Mouse (Mus musculus): Measurements from ENCODE around the gene Rere. TPM values are rescaled to one million over a fixed set of nuclear protein-coding genes. Genes with fewer than 3 reads are reported as not detected.
A peak's percentile ranks its signal among the peaks of the same experiment; 100 is the strongest.
"Not testable (repeated sequence)": the region's sequence is repeated elsewhere in the genome, so short reads cannot be mapped to it uniquely, and the experiment has no call there.

Rere gene
- polyA plus RNA-seq, 1 experiment from 2014 or later, result 19.7 TPM

DNA sequence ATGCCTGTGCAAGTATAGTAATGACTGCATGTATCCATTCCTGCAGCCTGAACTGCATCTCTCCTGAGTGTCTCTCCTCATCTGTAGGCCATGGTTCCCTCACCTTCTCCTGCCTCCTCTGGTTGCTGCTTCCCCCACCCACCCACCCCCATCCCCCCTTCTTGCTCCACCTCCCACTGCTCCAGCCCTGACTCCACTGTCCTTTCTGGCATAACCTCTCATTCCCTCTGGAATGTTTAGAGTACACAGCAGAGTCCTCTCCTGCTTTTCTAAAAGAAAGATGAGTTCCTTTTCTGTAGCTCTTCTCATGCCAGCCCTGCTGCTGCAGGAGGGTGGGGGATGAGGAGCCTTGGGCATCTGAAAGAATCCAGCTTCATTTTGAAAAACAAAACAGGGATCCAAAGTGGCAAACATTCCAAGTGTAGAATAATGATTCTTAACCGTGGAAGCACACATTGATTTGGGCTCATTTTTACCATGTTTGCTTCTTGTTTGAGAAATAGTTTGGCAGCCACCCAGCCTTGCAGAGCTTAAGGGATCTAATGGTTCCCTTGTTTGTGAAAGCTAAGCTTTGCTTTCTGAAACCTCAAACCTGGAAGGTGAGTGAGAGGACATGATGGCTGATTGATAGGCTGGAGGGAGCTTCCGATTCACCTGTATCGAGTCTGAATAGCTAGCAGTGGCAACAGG lies 255.5 kb downstream of the Rere start:
- no peaks in the 10 kb centered on the region for H3K4me1 ChIP-seq
- H3K4me3 ChIP-seq, result no peak overlapping the region
- H3K9ac ChIP-seq, result no peak overlapping the region
- ATAC-seq (ENCODE audit: insufficient number of reproducible peaks, low FRiP score, low TSS enrichment, low read depth), result no peak
- H3K27me3 ChIP-seq, result no peaks in the 10 kb centered on the region
- H3K27ac ChIP-seq, result peak overlapping the region; percentile 43; the same call in 1 of the 2 replicates
- 71% methylated on average over 3 of the region's 3 CpGs for WGBS
- peaks cover 16% of the 10 kb centered on the region for H3K36me3 ChIP-seq
- H3K4me2 ChIP-seq, result no peak overlapping the region
- no peaks in the 10 kb centered on the region for H3K9me3 ChIP-seq

DNA sequence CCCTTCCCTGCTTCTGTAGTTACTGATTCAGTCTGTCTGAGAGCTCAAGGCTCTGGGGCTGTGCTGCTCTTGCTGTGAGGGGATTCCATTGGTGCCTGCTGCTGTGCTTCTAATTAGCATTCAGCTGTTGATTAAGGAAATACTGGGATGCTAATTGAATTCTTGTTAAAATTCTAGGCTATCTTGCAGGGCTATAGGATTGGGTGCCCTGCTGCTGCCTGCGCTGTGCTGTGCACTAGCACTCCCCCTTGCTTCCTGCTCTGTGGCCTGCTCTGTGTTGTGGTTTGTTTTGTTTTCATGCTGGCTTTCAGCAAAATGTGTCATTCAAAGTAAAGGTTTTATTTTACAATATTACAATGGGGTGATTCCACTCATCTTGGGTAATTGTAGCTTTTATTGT lies 258.4 kb downstream of the Rere start:
- no peak overlapping the region for H3K4me2 ChIP-seq
- 63% methylated on average over 1 of the region's 1 CpGs for WGBS
- H3K9me3 ChIP-seq, result no peaks in the 10 kb centered on the region
- peaks cover 16% of the 10 kb centered on the region for H3K36me3 ChIP-seq
- no peak overlapping the region for H3K27ac ChIP-seq
- H3K4me1 ChIP-seq, result peaks cover 4% of the 10 kb centered on the region
- H3K4me3 ChIP-seq, result no peak overlapping the region
- no peaks in the 10 kb centered on the region for H3K27me3 ChIP-seq
- H3K9ac ChIP-seq, result no peak overlapping the region
- ATAC-seq (ENCODE audit: insufficient number of reproducible peaks, low FRiP score, low TSS enrichment, low read depth), result no peak

DNA sequence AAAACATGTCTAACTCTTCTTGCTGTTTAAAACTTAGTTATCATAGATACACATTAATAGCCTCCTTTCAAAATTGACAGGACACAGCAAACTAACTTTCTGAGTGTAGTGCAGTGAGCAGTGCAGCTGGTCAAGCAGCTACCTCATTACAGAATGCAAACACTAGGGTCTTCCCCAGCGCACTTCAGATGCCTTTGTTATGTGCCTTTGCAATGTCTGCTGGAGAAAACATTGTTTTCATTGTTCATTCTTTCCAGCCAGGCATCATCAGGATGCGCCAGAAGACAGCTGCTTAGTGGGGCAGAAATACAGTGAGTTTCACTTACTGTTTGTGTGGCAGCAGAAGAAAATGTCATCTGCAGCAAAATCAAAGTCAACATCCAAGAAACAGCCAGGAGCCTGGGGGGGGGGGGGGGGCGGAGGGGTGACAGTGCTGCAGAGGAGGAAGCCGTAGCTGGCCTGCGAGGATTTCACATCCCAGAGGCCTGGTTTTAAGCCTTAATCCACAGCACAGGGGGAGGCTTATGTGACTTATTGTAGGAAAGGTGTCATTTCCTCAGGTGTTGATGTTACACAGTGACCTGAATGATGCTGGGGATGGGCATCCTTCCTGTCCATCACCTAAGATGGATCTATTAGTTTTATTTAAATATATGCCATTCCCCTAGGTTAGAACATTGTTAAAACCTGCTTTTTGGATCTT lies 259.1 kb downstream of the Rere start:
- no peak overlapping the region for H3K4me3 ChIP-seq
- peaks cover 5% of the 10 kb centered on the region for H3K4me1 ChIP-seq
- peaks cover 9% of the 10 kb centered on the region for H3K36me3 ChIP-seq
- no peaks in the 10 kb centered on the region for H3K27me3 ChIP-seq
- 56% methylated on average over 5 of the region's 5 CpGs for WGBS
- ATAC-seq (ENCODE audit: insufficient number of reproducible peaks, low FRiP score, low TSS enrichment, low read depth), result no peak
- no peak overlapping the region for H3K27ac ChIP-seq
- H3K4me2 ChIP-seq, result no peak overlapping the region
- H3K9me3 ChIP-seq, result no peaks in the 10 kb centered on the region
- H3K9ac ChIP-seq, result no peak overlapping the region

DNA sequence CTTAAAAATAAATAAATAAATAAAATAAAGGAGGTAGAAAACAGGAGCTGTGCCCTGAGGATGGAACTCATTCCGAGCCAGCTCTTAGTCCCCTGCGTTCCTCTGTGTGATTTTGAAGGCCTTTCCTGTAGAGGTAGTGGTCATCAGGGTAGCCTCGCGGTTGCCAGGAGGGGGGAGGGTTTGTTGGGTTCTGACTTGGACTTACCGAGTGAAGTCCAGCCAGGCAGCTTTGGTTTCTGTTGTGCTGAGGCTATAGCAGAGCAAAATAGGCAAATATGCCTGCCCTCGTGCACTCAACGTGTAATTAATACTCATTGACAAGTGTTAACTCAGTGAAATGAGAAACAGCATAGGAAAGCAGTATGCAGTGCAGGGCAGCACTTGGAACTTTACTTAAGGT lies 262.8 kb downstream of the Rere start:
- 73% methylated on average over 7 of the region's 7 CpGs for WGBS
- ATAC-seq (ENCODE audit: insufficient number of reproducible peaks, low FRiP score, low TSS enrichment, low read depth), result no peak
- Histone ChIP-seq H3K27me3 (no peaks in the 10 kb centered on the region), H3K4me3 (no peak overlapping the region), H3K9me3 (no peaks in the 10 kb centered on the region), H3K4me1 (peaks cover 5% of the 10 kb centered on the region), H3K27ac (peak overlapping the region; percentile 29), H3K9ac (no peak overlapping the region), H3K4me2 (no peak overlapping the region), H3K36me3 (peaks cover 16% of the 10 kb centered on the region)

DNA sequence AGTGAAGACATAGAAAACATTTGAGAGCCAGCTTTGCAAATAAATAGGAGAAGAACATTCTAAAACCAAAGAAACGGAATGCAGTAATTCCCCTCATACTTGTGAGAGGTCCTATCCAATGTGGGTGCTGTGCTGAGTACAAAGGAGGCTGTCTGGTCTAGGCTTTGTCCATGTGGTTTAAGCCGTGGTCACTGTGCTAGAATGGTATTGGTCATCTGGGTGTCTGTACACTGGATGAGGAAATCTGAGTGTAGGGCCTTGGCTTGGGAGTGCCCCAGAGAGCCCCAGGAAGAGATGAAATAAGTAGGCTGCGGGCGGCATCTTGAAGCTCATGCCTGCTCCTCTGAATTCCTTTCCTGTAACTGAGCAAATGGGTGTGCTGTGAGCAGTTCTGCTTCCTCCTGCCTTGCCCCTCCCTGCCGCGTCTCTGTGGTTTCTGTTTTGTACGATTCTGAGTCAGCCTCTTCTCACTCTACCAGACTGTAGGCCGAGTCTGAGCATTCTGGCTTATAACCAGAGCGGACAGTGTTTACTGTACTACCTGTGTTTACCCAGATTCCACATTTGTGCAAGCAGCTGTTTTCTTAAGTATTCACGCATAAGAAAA lies 263.3 kb downstream of the Rere start:
- WGBS, result 72% methylated on average over 10 of the region's 10 CpGs
- H3K4me3 ChIP-seq, result no peak overlapping the region
- peaks cover 5% of the 10 kb centered on the region for H3K4me1 ChIP-seq
- no peaks in the 10 kb centered on the region for H3K9me3 ChIP-seq
- no peak overlapping the region for H3K9ac ChIP-seq
- 0 out of 2 replicates have a peak, but pooled peaks have one; percentile 61 for ATAC-seq (ENCODE audit: insufficient number of reproducible peaks, low FRiP score, low TSS enrichment, low read depth)
- no peaks in the 10 kb centered on the region for H3K27me3 ChIP-seq
- H3K27ac ChIP-seq, result peak overlapping the region; percentile 29
- peaks cover 17% of the 10 kb centered on the region for H3K36me3 ChIP-seq
- H3K4me2 ChIP-seq, result no peak overlapping the region

DNA sequence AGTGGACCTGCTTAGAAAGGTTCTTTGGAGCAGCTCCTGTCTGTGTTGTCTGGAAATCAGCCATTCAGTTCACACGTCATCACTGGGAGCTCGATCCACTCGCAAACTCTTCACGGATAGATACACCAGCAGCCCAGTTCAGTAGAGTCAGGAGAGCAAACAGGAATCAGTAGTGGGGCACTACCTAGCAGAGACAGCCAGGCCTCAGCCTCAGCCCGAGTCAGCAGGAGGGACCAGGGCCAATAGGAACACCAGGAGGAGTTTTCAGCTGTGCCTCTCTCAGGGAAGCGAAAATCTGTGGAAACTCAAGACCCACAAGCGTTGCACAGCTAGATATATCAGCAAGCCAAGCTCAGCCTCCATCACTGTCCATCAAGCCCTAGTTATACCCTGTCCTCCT lies 264.3 kb downstream of the Rere start:
- no peak overlapping the region for H3K4me3 ChIP-seq
- H3K27ac ChIP-seq, result no peak overlapping the region
- no peak for ATAC-seq (ENCODE audit: insufficient number of reproducible peaks, low FRiP score, low TSS enrichment, low read depth)
- H3K36me3 ChIP-seq, result peaks cover 17% of the 10 kb centered on the region
- WGBS, result 84% methylated on average over 7 of the region's 7 CpGs
- H3K4me1 ChIP-seq, result peaks cover 5% of the 10 kb centered on the region
- H3K27me3 ChIP-seq, result no peaks in the 10 kb centered on the region
- no peak overlapping the region for H3K4me2 ChIP-seq
- H3K9ac ChIP-seq, result no peak overlapping the region
- no peaks in the 10 kb centered on the region for H3K9me3 ChIP-seq

DNA sequence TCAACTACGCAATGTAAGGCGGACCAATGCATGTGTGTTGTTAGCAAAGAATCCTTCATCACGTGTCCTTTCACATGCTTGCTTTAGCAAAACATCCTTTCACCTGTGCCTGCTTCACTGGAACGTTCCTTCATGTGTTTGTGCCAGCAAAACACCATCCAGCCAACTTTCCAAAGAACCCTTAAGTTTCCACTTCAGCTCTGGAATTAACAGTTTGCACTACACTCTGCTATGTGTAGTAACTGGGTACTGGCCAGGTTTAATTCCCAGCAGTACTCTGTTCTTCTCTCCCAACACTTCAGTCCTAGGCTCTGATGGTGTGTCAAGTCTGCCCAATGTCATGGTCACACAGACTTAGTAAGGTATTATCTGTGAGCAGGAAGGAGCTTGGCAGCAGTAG lies 264.9 kb downstream of the Rere start:
- H3K27me3 ChIP-seq; H3K4me1 ChIP-seq; ATAC-seq (ENCODE audit: insufficient number of reproducible peaks, low FRiP score, low TSS enrichment, low read depth); H3K4me3 ChIP-seq; H3K9ac ChIP-seq; H3K27ac ChIP-seq; H3K9me3 ChIP-seq; H3K4me2 ChIP-seq: not testable (repeated sequence)
- H3K36me3 ChIP-seq, result peaks cover 17% of the 10 kb centered on the region
- WGBS, result 94% methylated on average over 4 of the region's 4 CpGs

DNA sequence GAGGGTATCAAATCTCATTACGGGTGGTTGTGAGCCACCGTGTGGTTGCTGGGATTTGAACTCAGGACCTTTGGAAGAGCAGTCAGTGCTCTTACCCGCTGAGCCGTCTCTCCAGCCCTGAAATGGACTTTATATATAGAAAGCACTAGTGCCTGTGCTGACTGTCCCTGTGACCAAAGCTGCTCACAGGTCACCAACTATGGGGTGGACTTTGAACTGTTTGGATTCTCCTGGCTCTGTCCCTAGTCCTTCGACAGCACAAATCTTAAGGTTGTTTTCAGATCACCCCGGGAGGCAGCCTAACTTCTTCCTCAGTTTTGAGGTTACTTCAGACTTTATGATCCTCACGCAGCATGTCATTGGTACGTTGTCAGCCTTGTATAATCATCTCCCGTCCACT lies 267.9 kb downstream of the Rere start:
- no peaks in the 10 kb centered on the region for H3K9me3 ChIP-seq
- no peak overlapping the region for H3K4me3 ChIP-seq
- ATAC-seq (ENCODE audit: insufficient number of reproducible peaks, low FRiP score, low TSS enrichment, low read depth), result no peak
- peaks cover 20% of the 10 kb centered on the region for H3K36me3 ChIP-seq
- no peak overlapping the region for H3K4me2 ChIP-seq
- no peak overlapping the region for H3K27ac ChIP-seq
- WGBS, result 88% methylated on average over 9 of the region's 9 CpGs
- H3K4me1 ChIP-seq, result peaks cover 5% of the 10 kb centered on the region
- no peaks in the 10 kb centered on the region for H3K27me3 ChIP-seq
- H3K9ac ChIP-seq, result no peak overlapping the region

DNA sequence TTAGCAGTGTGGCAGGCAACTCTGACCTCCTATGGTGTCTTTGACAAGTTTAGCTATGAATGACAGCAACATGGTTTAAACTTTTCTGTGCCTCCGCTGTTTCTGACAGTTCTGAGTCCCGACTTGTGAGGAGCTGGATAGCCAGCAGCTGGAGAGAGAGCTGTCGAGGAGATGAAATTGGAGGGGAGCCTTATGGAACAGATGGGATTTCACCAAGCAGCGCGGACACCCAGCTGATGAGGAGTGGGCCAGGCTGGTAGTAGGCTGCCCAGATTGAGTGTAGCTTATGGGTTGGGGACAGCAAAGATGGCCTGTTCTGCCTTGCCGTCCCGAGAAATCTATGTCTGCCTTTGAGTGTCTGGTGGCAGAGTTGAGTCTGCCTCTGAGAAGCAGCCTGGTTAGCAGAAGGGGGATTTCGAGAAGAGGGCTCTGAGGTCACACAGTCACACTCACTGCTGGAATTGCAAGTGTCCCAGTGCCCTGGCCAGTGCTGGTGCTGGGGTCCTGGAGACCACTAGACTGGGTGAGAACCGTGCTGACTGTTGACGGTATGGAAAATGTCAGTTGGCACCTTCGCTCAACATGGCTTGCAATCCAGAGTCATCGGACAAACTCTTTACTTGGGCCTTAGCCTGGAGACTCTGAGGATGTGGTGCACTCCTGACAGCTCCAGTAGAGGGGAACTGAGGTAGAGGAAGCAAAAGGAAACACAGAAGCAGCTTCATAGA lies 268.7 kb downstream of the Rere start:
- Histone ChIP-seq H3K27ac (no peak overlapping the region), H3K9me3 (no peaks in the 10 kb centered on the region), H3K9ac (no peak overlapping the region), H3K4me3 (no peak overlapping the region), H3K4me1 (no peaks in the 10 kb centered on the region), H3K27me3 (no peaks in the 10 kb centered on the region), H3K36me3 (peaks cover 23% of the 10 kb centered on the region), H3K4me2 (no peak overlapping the region)
- 87% methylated on average over 12 of the region's 12 CpGs for WGBS
- peak; percentile 40; the same call in 1 of the 2 replicates for ATAC-seq (ENCODE audit: insufficient number of reproducible peaks, low FRiP score, low TSS enrichment, low read depth)

DNA sequence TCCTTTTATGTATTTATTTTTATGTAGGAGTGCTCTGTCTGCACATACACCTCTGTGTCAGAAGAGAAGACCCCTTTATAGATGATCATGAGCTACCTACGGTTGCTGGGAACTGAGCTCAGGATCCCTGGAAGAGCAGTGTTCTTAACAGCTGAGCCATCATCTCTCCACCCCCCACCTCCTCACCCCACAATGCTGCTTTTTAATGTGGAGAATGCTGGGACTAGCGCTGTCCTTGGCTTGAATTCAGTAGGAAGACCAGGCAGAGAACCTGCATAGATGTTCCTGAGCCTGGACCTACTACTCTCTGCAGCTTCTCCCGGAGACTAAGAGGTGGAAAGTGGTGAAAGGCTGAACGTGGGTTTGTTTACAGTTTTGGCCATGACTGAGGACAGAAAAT lies 269.9 kb downstream of the Rere start:
- no peak overlapping the region for H3K4me2 ChIP-seq
- peaks cover 17% of the 10 kb centered on the region for H3K36me3 ChIP-seq
- H3K27ac ChIP-seq, result no peak overlapping the region
- H3K9me3 ChIP-seq, result no peaks in the 10 kb centered on the region
- no peaks in the 10 kb centered on the region for H3K27me3 ChIP-seq
- WGBS, result 84% methylated on average over 4 of the region's 4 CpGs
- H3K9ac ChIP-seq, result no peak overlapping the region
- no peak overlapping the region for H3K4me3 ChIP-seq
- no peak for ATAC-seq (ENCODE audit: insufficient number of reproducible peaks, low FRiP score, low TSS enrichment, low read depth)
- peaks cover 7% of the 10 kb centered on the region for H3K4me1 ChIP-seq

DNA sequence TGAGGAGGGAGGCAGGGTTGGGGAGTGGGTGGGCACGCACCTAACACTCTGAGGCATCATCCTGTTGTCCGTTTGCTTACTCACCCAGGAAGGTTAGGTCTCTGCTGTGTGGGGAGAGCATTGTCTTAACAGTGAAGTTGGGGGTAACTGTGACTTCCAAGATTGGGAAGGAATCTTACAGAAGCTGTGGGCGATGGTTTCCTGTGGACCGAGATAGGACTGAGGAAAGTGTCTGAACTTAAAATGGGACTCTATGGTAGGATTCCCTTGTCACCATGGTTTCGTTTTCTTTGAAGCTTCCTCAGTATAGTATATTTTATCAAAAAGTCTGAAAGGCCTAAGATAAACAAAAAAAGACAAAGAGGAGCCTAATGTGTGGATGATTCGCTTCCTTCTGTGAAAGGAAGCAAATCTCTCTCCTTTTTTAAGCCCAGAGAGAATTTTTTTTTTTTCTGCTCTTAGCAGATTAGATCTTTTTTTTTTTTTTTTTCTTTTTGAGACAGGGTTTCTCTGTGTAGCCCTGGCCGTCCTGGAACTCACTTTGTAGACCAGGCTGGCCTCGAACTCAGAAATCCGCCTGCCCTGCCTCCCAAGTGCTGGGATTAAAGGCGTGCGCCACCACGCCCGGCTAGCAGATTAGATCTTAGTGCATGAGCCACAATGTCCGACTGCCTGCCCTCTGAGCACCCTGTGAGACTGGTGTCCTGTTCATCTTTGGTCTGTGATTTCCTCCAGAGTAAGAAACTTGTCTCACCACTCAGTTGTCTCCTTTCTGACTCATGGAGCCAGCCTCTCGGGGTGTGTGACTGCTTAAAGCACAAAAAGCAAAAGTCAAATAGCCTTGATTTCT lies 271.5 kb downstream of the Rere start:
- H3K4me3 ChIP-seq, result no peak overlapping the region
- peaks cover 13% of the 10 kb centered on the region for H3K4me1 ChIP-seq
- no peak overlapping the region for H3K27ac ChIP-seq
- no peaks in the 10 kb centered on the region for H3K27me3 ChIP-seq
- no peaks in the 10 kb centered on the region for H3K9me3 ChIP-seq
- WGBS, result 93% methylated on average over 15 of the region's 15 CpGs
- H3K36me3 ChIP-seq, result peaks cover 12% of the 10 kb centered on the region
- no peak overlapping the region for H3K9ac ChIP-seq
- ATAC-seq (ENCODE audit: insufficient number of reproducible peaks, low FRiP score, low TSS enrichment, low read depth), result no peak
- no peak overlapping the region for H3K4me2 ChIP-seq
